Mouse (Mus musculus) kidney, adult 2 months (tissue): ENCODE data around the gene Thoc3.

Source experiments
- CTCF ChIP-seq: fragments of 200-500 bp; conservative IDR thresholded peaks from 2 replicates; pipeline ENCODE4 v1.5.1; 2011; ENCODE audit warnings: low read depth, mild to moderate bottlenecking, control low read depth, low read length, moderate library complexity, mixed read lengths; ENCODE audit not compliant: insufficient read depth, insufficient read length
- POLR2A ChIP-seq: fragments of 200-500 bp; IDR thresholded peaks from one replicate; pipeline ENCODE4 v1.6.1; 2011; ENCODE audit warnings: low read depth, low read length, control low read depth

DNA sequence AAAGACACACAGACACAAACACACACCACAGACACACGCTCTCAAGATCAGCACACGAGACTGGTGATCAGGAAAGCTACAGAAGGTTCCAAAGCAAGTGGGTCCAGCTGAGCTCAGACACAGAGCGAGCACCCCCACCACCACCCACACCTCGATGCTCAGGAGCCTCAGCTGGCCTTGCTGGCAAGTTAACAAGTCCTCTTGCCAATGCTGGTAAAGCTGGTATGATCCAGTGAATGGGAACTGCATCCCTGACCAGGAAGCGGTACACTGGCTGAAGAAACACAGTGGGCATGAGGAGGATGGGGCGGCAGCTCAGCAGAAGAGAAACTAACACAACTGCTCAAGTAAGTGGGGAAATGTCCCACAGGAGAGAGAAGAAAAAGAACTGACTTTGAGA is 22.7 kb upstream of the Thoc3 start:
- no peak for TF ChIP-seq POLR2A
- TF ChIP-seq CTCF = no peak
